Mouse (Mus musculus) forelimb bud, embryonic 11.5 days (tissue): ENCODE measurements around the gene Dvl1.

Source experiments
- DNase-seq: peaks from one replicate; pipeline ENCODE4 v3.0.0-alpha.2; 2012; ENCODE audit warnings: low read depth, low spot score

Dvl1 gene

DNA sequence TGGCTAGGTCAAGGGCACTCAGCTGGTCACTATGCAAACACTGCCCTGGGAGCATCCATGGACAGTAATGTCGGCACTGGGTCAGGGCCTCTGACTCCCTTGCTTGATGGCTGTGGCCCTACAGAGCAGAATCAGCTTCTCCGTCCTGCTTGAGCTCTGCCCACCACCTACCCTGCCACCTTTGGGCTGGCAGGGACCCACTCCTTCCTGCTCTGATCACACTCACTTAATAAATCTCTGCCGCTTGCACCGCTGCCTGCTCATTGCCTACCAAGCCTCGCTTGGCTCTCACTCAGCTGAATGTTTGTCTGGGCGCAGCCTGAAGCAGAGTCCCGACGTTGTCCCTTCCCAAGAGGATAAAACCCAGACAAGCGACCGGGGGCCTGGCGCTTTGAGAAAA is 59.8 kb downstream of the Dvl1 start:
- DNase-seq: no peak

- no peak for DNase-seq
Measured at GRCm38 (mm10) chr4:155908281-155908680, 61.1 kb downstream of the Dvl1 start.

- no peak for DNase-seq
Measured at GRCm38 (mm10) chr4:155908751-155909150, 61.5 kb downstream of the Dvl1 start.
